In the genomic region with DNA sequence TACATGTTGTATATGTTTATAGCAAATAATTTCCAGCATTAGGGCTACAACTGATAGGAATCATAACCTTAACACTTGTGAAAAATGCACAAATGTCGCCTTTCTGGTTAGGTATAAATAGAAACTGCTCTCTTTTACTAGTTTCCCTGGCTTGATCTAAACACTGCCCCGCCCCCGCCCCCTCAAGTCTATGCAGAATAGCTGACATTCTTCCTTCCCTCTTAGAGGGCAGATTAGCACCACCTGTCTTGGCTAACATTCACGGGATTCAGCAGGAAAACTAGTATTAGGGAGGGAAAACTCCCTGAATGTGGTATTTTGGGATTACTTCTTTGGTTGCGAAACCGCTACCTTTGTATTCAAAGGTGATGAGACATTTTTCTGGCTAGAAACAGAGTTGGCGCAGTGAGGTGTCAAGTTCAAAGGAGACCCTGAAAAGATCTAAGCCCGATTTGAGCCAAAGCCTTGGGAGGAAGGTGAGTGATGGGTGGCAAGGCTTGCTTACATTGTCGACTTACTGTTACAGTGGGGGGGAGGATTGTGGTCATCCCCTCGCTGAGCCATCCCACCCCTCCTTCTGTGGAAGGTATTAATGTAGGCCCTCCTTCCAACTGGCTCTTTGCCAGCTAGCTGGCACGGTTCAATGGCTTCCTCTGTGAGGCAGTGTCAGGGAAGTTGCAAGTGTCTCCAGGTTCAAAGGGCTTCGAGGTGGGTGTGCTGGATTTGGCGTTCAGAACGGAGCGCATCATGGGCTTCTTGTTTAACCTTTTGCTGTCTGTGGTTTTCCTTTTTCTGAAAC, we compare ENCODE assay signal across 9 mouse cellular contexts.
A peak's percentile ranks its signal among the peaks of the same experiment; 100 is the strongest.
DNase-seq lines count a peak whose midpoint lies in the region; ATAC-seq and TF ChIP-seq lines count a peak whose summit lies in the region.
"Had no signal": no experiment of that assay in that cellular context is flagged by ENCODE, and none has a peak within 500 bp of the region (broad histone marks: within the 10 kb centered on the region; RNA-seq: fewer than 3 reads in every experiment).

No protein-coding gene starts in this region.

- CTCF ChIA-PET in Patski (lab: Charles Lee), result interaction anchor here (1.1 kb wide), 1 partner anchor 43 kb away, joined by 3 read pairs; no protein-coding TSS in a partner anchor

- H3K4me1 ChIP-seq in heart, embryonic 16.5 days (ENCODE audit: control insufficient read depth, insufficient read depth, low read length), result peaks cover 8% of the 10 kb centered on the region; the same call in 1 of the 2 replicates
- H3K4me1 ChIP-seq in embryonic facial prominence, embryonic 15.5 days, result 0 out of 2 replicates have a peak, but pooled peaks cover 7% of the 10 kb centered on the region
- no peaks in the 10 kb centered on the region for H3K4me1 ChIP-seq in intestine, embryonic 16.5 days (ENCODE audit: control insufficient read depth, insufficient read depth, low read length)

- no peak overlapping the region for H3K9ac ChIP-seq in heart, embryonic 16.5 days (ENCODE audit: low read length)
- H3K9ac ChIP-seq in embryonic facial prominence, embryonic 15.5 days, result no peak overlapping the region
- H3K9ac ChIP-seq in intestine, embryonic 16.5 days (ENCODE audit: low read depth, low read length), result no peak overlapping the region

- H3K9me3 ChIP-seq in heart, embryonic 16.5 days (replicated peaks; ENCODE audit: control insufficient read depth, low read length), result no peaks in the 10 kb centered on the region
- H3K9me3 ChIP-seq in embryonic facial prominence, embryonic 15.5 days (replicated peaks), result no peaks in the 10 kb centered on the region
- H3K9me3 ChIP-seq in intestine, embryonic 16.5 days (ENCODE audit: control insufficient read depth, low read length), result no peaks in the 10 kb centered on the region

- no peaks in the 10 kb centered on the region for H3K36me3 ChIP-seq in heart, embryonic 16.5 days (ENCODE audit: control insufficient read depth, insufficient read depth)
- H3K36me3 ChIP-seq in embryonic facial prominence, embryonic 15.5 days, result no peaks in the 10 kb centered on the region
- H3K36me3 ChIP-seq in intestine, embryonic 16.5 days (ENCODE audit: control insufficient read depth, insufficient read depth, low read length), result no peaks in the 10 kb centered on the region

- in situ Hi-C loops in Patski (cut with MboI; ENCODE audit: low pct_unique_long_range_greater_than_20kb), result loop anchor here (10.0 to 25.0 kb wide), 2 partner anchors 128 to 1089 kb away; no protein-coding TSS in a partner anchor

- TF ChIP-seq CTCF in Patski (IDR thresholded peaks at IDR 0.05), result no peak

- POLR2A ChIA-PET in Patski (lab: Charles Lee), result no interaction called here

- no peak overlapping the region for H3K27ac ChIP-seq in heart, embryonic 16.5 days (ENCODE audit: low read length)
- H3K27ac ChIP-seq in embryonic facial prominence, embryonic 15.5 days (replicated peaks), result no peak overlapping the region
- H3K27ac ChIP-seq in intestine, embryonic 16.5 days (ENCODE audit: low read length), result no peak overlapping the region
- H3K27ac ChIP-seq: heart, adult 2 months had no signal

- H3K4me3 ChIP-seq in heart, embryonic 16.5 days (ENCODE audit: low read length), result no peak overlapping the region
- H3K4me3 ChIP-seq in embryonic facial prominence, embryonic 15.5 days (replicated peaks), result no peak overlapping the region
- H3K4me3 ChIP-seq in intestine, embryonic 16.5 days (ENCODE audit: low read length), result no peak overlapping the region
- H3K4me3 ChIP-seq: heart, adult 2 months had no signal

- 0 out of 2 replicates have a peak overlapping the region, but pooled peaks have one; percentile 24 for H3K4me2 ChIP-seq in heart, embryonic 16.5 days (ENCODE audit: low read depth, low read length)
- 0 out of 2 replicates have a peak overlapping the region, but pooled peaks have one; percentile 3 for H3K4me2 ChIP-seq in embryonic facial prominence, embryonic 15.5 days (replicated peaks)
- H3K4me2 ChIP-seq in intestine, embryonic 16.5 days (ENCODE audit: low read depth, low read length), result no peak overlapping the region

- 34% methylated on average over 15 of the region's 15 CpGs for WGBS in heart, embryonic 16.5 days
- 28% methylated on average over 15 of the region's 15 CpGs for WGBS in embryonic facial prominence, embryonic 15.5 days
- WGBS in intestine, embryonic 16.5 days, result 40% methylated on average over 15 of the region's 15 CpGs

- no peak for DNase-seq in heart, adult 9 months (ENCODE audit: low spot score in 2 of 2)
- peak; percentile 64 for DNase-seq in Patski (ENCODE audit: low read depth, low spot score)
- DNase-seq in lung, postnatal 10 days, result peak; percentile 39
- no peak for DNase-seq in left cerebral cortex, adult 8-10 months (ENCODE audit: low spot score in 2 of 2)
- no peak for DNase-seq in thymus, adult 18-20 months

- peak; percentile 49; the same call in 1 of the 2 replicates for ATAC-seq in heart, embryonic 16.5 days (replicated peaks; ENCODE audit: extremely low read depth, insufficient read depth, low FRiP score)
- peak; percentile 26 for ATAC-seq in Patski
- no peak for ATAC-seq in embryonic facial prominence, embryonic 15.5 days (ENCODE audit: insufficient number of reproducible peaks, low FRiP score, low TSS enrichment, low read depth)
- no peak for ATAC-seq in intestine, embryonic 16.5 days

- no peaks in the 10 kb centered on the region for H3K27me3 ChIP-seq in heart, embryonic 16.5 days (ENCODE audit: control insufficient read depth, insufficient read depth, low read length)
- H3K27me3 ChIP-seq in Patski, result no peaks in the 10 kb centered on the region
- no peaks in the 10 kb centered on the region for H3K27me3 ChIP-seq in embryonic facial prominence, embryonic 15.5 days
- no peaks in the 10 kb centered on the region for H3K27me3 ChIP-seq in intestine, embryonic 16.5 days (replicated peaks; ENCODE audit: control insufficient read depth, insufficient read depth, low read length)

Comparison
In these comparisons a context has a peak if more than half of its experiments do, and no peak if none do; other contexts are left out.
1. ATAC-seq: peak in heart, embryonic 16.5 days (single experiment) and Patski (single experiment); none in embryonic facial prominence, embryonic 15.5 days (single experiment) and intestine, embryonic 16.5 days (single experiment).
2. DNase-seq: peak in Patski (single experiment) and lung, postnatal 10 days (single experiment); none in heart, adult 9 months (0 of 2), left cerebral cortex, adult 8-10 months (0 of 2) and thymus, adult 18-20 months (0 of 2).